Mouse (Mus musculus) embryonic facial prominence, embryonic 11.5 days (tissue): Measurements from ENCODE around the gene Mycbpap. TPM values are rescaled to one million over a fixed set of nuclear protein-coding genes. Genes with fewer than 3 reads are reported as not detected.

Experiments
- ATAC-seq: fragments of 200-750 bp; cut with Nextera tagmentation; replicated peaks from 2 replicates; pipeline ENCODE4 v1.8.0; 2017; ENCODE audit warnings: low read depth; ENCODE audit not compliant: insufficient number of reproducible peaks, low FRiP score, low TSS enrichment
- DNase-seq: peaks from one replicate; pipeline ENCODE4 v3.0.0-alpha.2; 2015; ENCODE audit warnings: low spot score
- H3K27ac ChIP-seq: fragments of 300-500 bp; sonication (generic); replicated peaks from 2 replicates; pipeline ENCODE4 v1.5.1; 2014; ENCODE audit warnings: mild to moderate bottlenecking, low read depth, low read length, control low read depth
- H3K27me3 ChIP-seq: fragments of 300-500 bp; sonication (generic); 2 replicates; pipeline ENCODE4 v1.6.1; 2014; ENCODE audit warnings: mild to moderate bottlenecking, low read length, moderate library complexity, mixed read lengths; ENCODE audit not compliant: control insufficient read depth, insufficient read depth
- H3K36me3 ChIP-seq: fragments of 300-500 bp; sonication (generic); replicated peaks from 2 replicates; pipeline ENCODE4 v1.6.1; 2014; ENCODE audit warnings: low read depth, mild to moderate bottlenecking, low read length, moderate library complexity, mixed read lengths; ENCODE audit not compliant: control insufficient read depth, insufficient read depth
- H3K4me1 ChIP-seq: fragments of 300-500 bp; sonication (generic); 2 replicates; pipeline ENCODE4 v1.6.1; 2014; ENCODE audit warnings: low read length, mixed read lengths; ENCODE audit not compliant: control insufficient read depth, insufficient read depth
- H3K4me2 ChIP-seq: fragments of 300-500 bp; sonication (generic); 2 replicates; pipeline ENCODE4 v1.6.1; 2014; ENCODE audit warnings: low read depth, mild to moderate bottlenecking, control low read depth, low read length, moderate library complexity
- H3K4me3 ChIP-seq: fragments of 300-500 bp; sonication (generic); 2 replicates; pipeline ENCODE4 v1.5.1; 2014; ENCODE audit warnings: low read depth, low read length, control low read depth
- H3K9ac ChIP-seq: fragments of 300-500 bp; sonication (generic); replicated peaks from 2 replicates; pipeline ENCODE4 v1.6.1; 2014; ENCODE audit warnings: mild to moderate bottlenecking, control low read depth, low read length
- H3K9me3 ChIP-seq: fragments of 300-500 bp; sonication (generic); replicated peaks from 2 replicates; pipeline ENCODE4 v1.6.1; 2016; ENCODE audit warnings: mild to moderate bottlenecking, low read length, inconsistent platforms, mixed read lengths; ENCODE audit not compliant: control insufficient read depth
- WGBS: fragments of 180-500 bp; shearing (Covaris S2); extraction: QIAGEN DNeasy Blood & Tissue Kit; methylation state at CpG from one replicate; pipeline ENCODE4 v1.1.7; 2014; 5-methylcytosine and 5-hydroxymethylcytosine counted together
- polyA plus RNA-seq: library from polyadenylated mRNA; unstranded; fragments of >200 nt; fragmentation: Nextera tagmentation; extraction: Ambion mirVana; gene quantifications from 2 replicates; pipeline ENCODE4 v1.2.1, GENCODE M21; 2014

Gene Mycbpap
- polyA plus RNA-seq, 1 experiment from 2014 or later = 1.9 TPM

- H3K27me3 ChIP-seq = no peaks in the 10 kb centered on the region
- no peaks in the 10 kb centered on the region for H3K4me1 ChIP-seq
- no peak overlapping the region for H3K27ac ChIP-seq
- DNase-seq = peak; percentile 61
- H3K4me3 ChIP-seq = no peak overlapping the region
- H3K9me3 ChIP-seq = no peaks in the 10 kb centered on the region
- no peak overlapping the region for H3K4me2 ChIP-seq
- H3K9ac ChIP-seq = no peak overlapping the region
- H3K36me3 ChIP-seq = no peaks in the 10 kb centered on the region
- ATAC-seq = peak; percentile 74; the same call in 1 of the 2 replicates
- 31% methylated on average over 9 of the region's 9 CpGs for WGBS
These were observed 4.8 kb upstream of the Mycbpap start for GRCm38 (mm10) chr11:94526171-94526879.

GRCm38 (mm10) chr11:94513452-94513851 is 8.1 kb downstream of the Mycbpap start:
- no peak overlapping the region for H3K4me2 ChIP-seq
- 64% methylated on average over 9 of the region's 9 CpGs for WGBS
- H3K36me3 ChIP-seq = no peaks in the 10 kb centered on the region
- no peak overlapping the region for H3K27ac ChIP-seq
- H3K9me3 ChIP-seq = no peaks in the 10 kb centered on the region
- no peaks in the 10 kb centered on the region for H3K27me3 ChIP-seq
- no peaks in the 10 kb centered on the region for H3K4me1 ChIP-seq
- H3K4me3 ChIP-seq = no peak overlapping the region
- DNase-seq = no peak
- no peak overlapping the region for H3K9ac ChIP-seq
- no peak for ATAC-seq

- 90% methylated on average over 10 of the region's 10 CpGs for WGBS
- H3K4me1 ChIP-seq = no peaks in the 10 kb centered on the region
- no peaks in the 10 kb centered on the region for H3K36me3 ChIP-seq
- H3K27me3 ChIP-seq = no peaks in the 10 kb centered on the region
- H3K9me3 ChIP-seq = no peaks in the 10 kb centered on the region
- ATAC-seq (no peak), DNase-seq (no peak)
- no peak overlapping the region for H3K4me3 ChIP-seq
- H3K4me2 ChIP-seq = no peak overlapping the region
- no peak overlapping the region for H3K27ac ChIP-seq
- no peak overlapping the region for H3K9ac ChIP-seq
These were observed 12.6 kb downstream of the Mycbpap start for GRCm38 (mm10) chr11:94508976-94509375.

GRCm38 (mm10) chr11:94501482-94501881 is 20.1 kb downstream of the Mycbpap start:
- ATAC-seq (no peak), DNase-seq (no peak)
- no peaks in the 10 kb centered on the region for H3K36me3 ChIP-seq
- 76% methylated on average over 8 of the region's 8 CpGs for WGBS
- H3K27me3 ChIP-seq = no peaks in the 10 kb centered on the region; the same call in 1 of the 2 replicates
- no peak overlapping the region for H3K27ac ChIP-seq
- no peak overlapping the region for H3K4me2 ChIP-seq
- H3K9me3 ChIP-seq = no peaks in the 10 kb centered on the region
- no peak overlapping the region for H3K9ac ChIP-seq
- H3K4me3 ChIP-seq = no peak overlapping the region
- peaks cover 12% of the 10 kb centered on the region for H3K4me1 ChIP-seq

GRCm38 (mm10) chr11:94500362-94500761 is 21.2 kb downstream of the Mycbpap start:
- no peak for DNase-seq

GRCm38 (mm10) chr11:94499661-94500152 is 21.8 kb downstream of the Mycbpap start, which contains the start of gene Epn3:
TSS of gene Epn3 (minus strand) at chr11:94499974.
- Histone ChIP-seq H3K4me2 (peak within 1 kb of the TSS; percentile 73), H3K9ac (peak within 1 kb of the TSS; percentile 59), H3K36me3 (no peaks in the 10 kb centered on the region), H3K9me3 (no peaks in the 10 kb centered on the region), H3K27me3 (no peaks in the 10 kb centered on the region; the same call in 1 of the 2 replicates), H3K4me1 (peaks cover 12% of the 10 kb centered on the region), H3K27ac (peak within 1 kb of the TSS; percentile 56; the same call in 1 of the 2 replicates), H3K4me3 (peak within 1 kb of the TSS; percentile 36)
- WGBS = under 1% methylated on average over 26 of the region's 26 CpGs
- ATAC-seq = peak; percentile 31; the same call in 1 of the 2 replicates
- DNase-seq = peak; percentile 75

More at GRCm38 (mm10) chr11:94500362-94500761, 21.2 kb downstream of the Mycbpap start:
- Histone ChIP-seq H3K4me3 (no peak overlapping the region), H3K9me3 (no peaks in the 10 kb centered on the region), H3K4me1 (peaks cover 12% of the 10 kb centered on the region), H3K4me2 (peak overlapping the region; percentile 73), H3K27ac (no peak overlapping the region), H3K9ac (no peak overlapping the region), H3K27me3 (no peaks in the 10 kb centered on the region; the same call in 1 of the 2 replicates), H3K36me3 (no peaks in the 10 kb centered on the region)
- ATAC-seq = no peak
- 18% methylated on average over 8 of the region's 8 CpGs for WGBS

- H3K36me3 ChIP-seq = no peaks in the 10 kb centered on the region
- ATAC-seq (no peak), DNase-seq (no peak)
- peak overlapping the region; percentile 36 for H3K4me3 ChIP-seq
- peak overlapping the region; percentile 73 for H3K4me2 ChIP-seq
- H3K27ac ChIP-seq = no peak overlapping the region
- peak overlapping the region; percentile 59 for H3K9ac ChIP-seq
- 8% methylated on average over 2 of the region's 2 CpGs for WGBS
- H3K27me3 ChIP-seq = no peaks in the 10 kb centered on the region; the same call in 1 of the 2 replicates
- H3K4me1 ChIP-seq = peaks cover 12% of the 10 kb centered on the region
- H3K9me3 ChIP-seq = no peaks in the 10 kb centered on the region
These were observed 22.5 kb downstream of the Mycbpap start for GRCm38 (mm10) chr11:94499035-94499434.
